ENCODE assay signal across 26 mouse cellular contexts in genomic region chr14:121593313-121593929, GRCm38 (mm10).
DNase-seq lines count a peak whose midpoint lies in the region; ATAC-seq and TF ChIP-seq lines count a peak whose summit lies in the region.
"Had no signal": no experiment of that assay in that cellular context is flagged by ENCODE, and none has a peak within 500 bp of the region (broad histone marks: within the 10 kb centered on the region; RNA-seq: fewer than 3 reads in every experiment).

No protein-coding gene starts in this region.

- no peak overlapping the region for H3K4me2 ChIP-seq in intestine, embryonic 14.5 days (ENCODE audit: low read length)
- H3K4me2 ChIP-seq in intestine, postnatal 0 days (replicated peaks; ENCODE audit: low read depth) = no peak overlapping the region
- no peak overlapping the region for H3K4me2 ChIP-seq in lung, embryonic 16.5 days (ENCODE audit: low read depth, low read length)
- H3K4me2 ChIP-seq in intestine, embryonic 15.5 days (replicated peaks) = no peak overlapping the region
- H3K4me2 ChIP-seq: heart, embryonic 15.5 days; hindbrain, embryonic 14.5 days; neural tube, embryonic 12.5 days had no signal

- H3K27ac ChIP-seq in intestine, embryonic 14.5 days (ENCODE audit: low read depth) = peak overlapping the region; percentile 86
- no peak overlapping the region for H3K27ac ChIP-seq in intestine, postnatal 0 days (ENCODE audit: low read depth, low read length)
- H3K27ac ChIP-seq in lung, embryonic 16.5 days (ENCODE audit: low read length) = no peak overlapping the region
- H3K27ac ChIP-seq in intestine, embryonic 15.5 days = peak overlapping the region; percentile 37
- H3K27ac ChIP-seq: forebrain, embryonic 10.5 days; hindbrain, embryonic 14.5 days; kidney, postnatal 0 days; limb, embryonic 10.5 days; neural tube, embryonic 12.5 days had no signal

- no peak for TF ChIP-seq CTCF in intestine, postnatal 0 days (IDR thresholded peaks at IDR 0.05; ENCODE audit: low read depth)
- TF ChIP-seq CTCF in lung, adult 2 months (IDR thresholded peaks at IDR 0.05; ENCODE audit: insufficient read depth, low read length) = no peak

- peak; percentile 63 for DNase-seq in intestine, embryonic 14.5 days (ENCODE audit: low spot score)
- no peak for DNase-seq in lung, adult 2 months
- DNase-seq in lung, postnatal 10 days = peak; percentile 43
- no peak for DNase-seq in thymus, postnatal 25 days
- DNase-seq: adrenal gland, postnatal 36 days; B cell, adult 2 months; cerebellum, adult 9-10 months; gastrocnemius, postnatal 10 days; heart, postnatal 4 days; kidney, adult 11 months; liver; thymus, postnatal 36 days had no signal

- TF ChIP-seq POLR2A in lung, adult 2 months (IDR thresholded peaks at IDR 0.05; ENCODE audit: borderline replicate concordance, extremely low read depth, low read depth, low read length) = no peak

- no peak overlapping the region for H3K4me3 ChIP-seq in intestine, embryonic 14.5 days (ENCODE audit: low read depth, low read length)
- no peak overlapping the region for H3K4me3 ChIP-seq in intestine, postnatal 0 days (ENCODE audit: low read depth, low read length)
- no peak overlapping the region for H3K4me3 ChIP-seq in lung, embryonic 16.5 days (ENCODE audit: low read length)
- no peak overlapping the region for H3K4me3 ChIP-seq in lung, adult 2 months (replicated peaks; ENCODE audit: extremely low read depth, low read depth, low read length)
- H3K4me3 ChIP-seq in intestine, embryonic 15.5 days (replicated peaks) = no peak overlapping the region
- H3K4me3 ChIP-seq: forebrain, embryonic 10.5 days; heart, embryonic 15.5 days; limb, embryonic 10.5 days; megakaryocyte, embryonic 14.5 days; neural tube, embryonic 12.5 days had no signal

- WGBS in intestine, embryonic 14.5 days = 37% methylated on average over 10 of the region's 10 CpGs
- WGBS in intestine, postnatal 0 days = 60% methylated on average over 10 of the region's 10 CpGs
- WGBS in lung, embryonic 16.5 days = 40% methylated on average over 10 of the region's 10 CpGs
- 40% methylated on average over 10 of the region's 10 CpGs for WGBS in lung, adult 2 months
- 35% methylated on average over 10 of the region's 10 CpGs for WGBS in intestine, embryonic 15.5 days

- H3K9me3 ChIP-seq in intestine, embryonic 14.5 days (ENCODE audit: control insufficient read depth, low read length) = no peaks in the 10 kb centered on the region
- H3K9me3 ChIP-seq in intestine, postnatal 0 days (ENCODE audit: control insufficient read depth) = no peaks in the 10 kb centered on the region
- no peaks in the 10 kb centered on the region for H3K9me3 ChIP-seq in lung, embryonic 16.5 days (ENCODE audit: control insufficient read depth, low read length)
- H3K9me3 ChIP-seq in intestine, embryonic 15.5 days = no peaks in the 10 kb centered on the region
- H3K9me3 ChIP-seq: forebrain, embryonic 10.5 days; G1E; heart, embryonic 15.5 days; limb, embryonic 10.5 days; megakaryocyte, embryonic 14.5 days; neural tube, embryonic 12.5 days had no signal

- ATAC-seq in intestine, embryonic 14.5 days (replicated peaks; ENCODE audit: low FRiP score, low TSS enrichment, low read depth) = 0 out of 2 replicates have a peak, but pooled peaks have one; percentile 24
- no peak for ATAC-seq in intestine, postnatal 0 days
- peak; percentile 64 for ATAC-seq in lung, embryonic 16.5 days (ENCODE audit: low read depth)
- peak; percentile 56 for ATAC-seq in intestine, embryonic 15.5 days
- ATAC-seq: forebrain, embryonic 16.5 days; Patski had no signal

- peaks cover 20% of the 10 kb centered on the region for H3K4me1 ChIP-seq in intestine, embryonic 14.5 days (replicated peaks; ENCODE audit: control insufficient read depth, insufficient read depth, low read length)
- no peaks in the 10 kb centered on the region for H3K4me1 ChIP-seq in intestine, postnatal 0 days (replicated peaks; ENCODE audit: control insufficient read depth, insufficient read depth, low read length)
- peaks cover 25% of the 10 kb centered on the region for H3K4me1 ChIP-seq in lung, embryonic 16.5 days (replicated peaks; ENCODE audit: control insufficient read depth, insufficient read depth, low read length)
- H3K4me1 ChIP-seq in lung, adult 2 months (ENCODE audit: control insufficient read depth, insufficient read depth, low read length) = peaks cover 5% of the 10 kb centered on the region; the same call in 1 of the 2 replicates
- peaks cover 18% of the 10 kb centered on the region for H3K4me1 ChIP-seq in intestine, embryonic 15.5 days (replicated peaks)

- no peaks in the 10 kb centered on the region for H3K27me3 ChIP-seq in intestine, embryonic 14.5 days (replicated peaks; ENCODE audit: control insufficient read depth, insufficient read depth, low read length)
- no peaks in the 10 kb centered on the region for H3K27me3 ChIP-seq in intestine, postnatal 0 days (replicated peaks; ENCODE audit: control insufficient read depth, insufficient read depth, low read length)
- no peaks in the 10 kb centered on the region for H3K27me3 ChIP-seq in lung, embryonic 16.5 days (ENCODE audit: control insufficient read depth, insufficient read depth, low read depth, low read length)
- H3K27me3 ChIP-seq in intestine, embryonic 15.5 days (replicated peaks) = no peaks in the 10 kb centered on the region
- H3K27me3 ChIP-seq: CH12.LX; heart, embryonic 15.5 days; neural tube, embryonic 12.5 days; Patski had no signal

- H3K36me3 ChIP-seq in intestine, embryonic 14.5 days (ENCODE audit: control insufficient read depth, insufficient read depth, low read length) = peaks cover 50% of the 10 kb centered on the region
- peaks cover 33% of the 10 kb centered on the region for H3K36me3 ChIP-seq in intestine, postnatal 0 days (ENCODE audit: control insufficient read depth, insufficient read depth)
- H3K36me3 ChIP-seq in lung, embryonic 16.5 days (ENCODE audit: control insufficient read depth, insufficient read depth, low read length) = no peaks in the 10 kb centered on the region
- H3K36me3 ChIP-seq in intestine, embryonic 15.5 days = peaks cover 4% of the 10 kb centered on the region
- H3K36me3 ChIP-seq: forebrain, embryonic 10.5 days; heart, embryonic 15.5 days; limb, embryonic 10.5 days; neural tube, embryonic 12.5 days had no signal

- H3K9ac ChIP-seq in intestine, embryonic 14.5 days (ENCODE audit: low read length) = no peak overlapping the region
- H3K9ac ChIP-seq in intestine, postnatal 0 days (ENCODE audit: low read depth, low read length) = no peak overlapping the region
- H3K9ac ChIP-seq in lung, embryonic 16.5 days (ENCODE audit: low read length) = no peak overlapping the region
- H3K9ac ChIP-seq in intestine, embryonic 15.5 days = no peak overlapping the region
- H3K9ac ChIP-seq: heart, embryonic 15.5 days; hindbrain, embryonic 14.5 days; neural tube, embryonic 12.5 days had no signal

Comparison
In these comparisons a context has a peak if more than half of its experiments do, and no peak if none do; other contexts are left out.
1. DNase-seq: peak in intestine, embryonic 14.5 days (single experiment) and lung, postnatal 10 days (single experiment); none in lung, adult 2 months (single experiment) and thymus, postnatal 25 days (single experiment).
2. H3K27ac ChIP-seq: peak in intestine, embryonic 14.5 days (single experiment) and intestine, embryonic 15.5 days (single experiment); none in intestine, postnatal 0 days (single experiment) and lung, embryonic 16.5 days (single experiment).